Mouse (Mus musculus): ENCODE data around the gene Klhl41. TPM values are rescaled to one million over a fixed set of nuclear protein-coding genes. Genes with fewer than 3 reads are reported as not detected.
"Not testable (repeated sequence)": the region's sequence is repeated elsewhere in the genome, so short reads cannot be mapped to it uniquely, and the experiment has no call there.

The Klhl41 gene
- polyA plus RNA-seq, 1 experiment = 6.1 TPM

GRCm38 (mm10) chr2:69668414-69668813 is 1.5 kb upstream of the Klhl41 start:
- no peak overlapping the region for H3K27ac ChIP-seq (replicated peaks; ENCODE audit: low read depth, low read length)
- H3K4me3 ChIP-seq (ENCODE audit: insufficient read depth, low read depth, low read length) = no peak overlapping the region
- 0 out of 2 replicates have a peak, but pooled peaks cover 2% of the 10 kb centered on the region for H3K4me1 ChIP-seq (ENCODE audit: control insufficient read depth, insufficient read depth, insufficient read length, low read length)

DNA sequence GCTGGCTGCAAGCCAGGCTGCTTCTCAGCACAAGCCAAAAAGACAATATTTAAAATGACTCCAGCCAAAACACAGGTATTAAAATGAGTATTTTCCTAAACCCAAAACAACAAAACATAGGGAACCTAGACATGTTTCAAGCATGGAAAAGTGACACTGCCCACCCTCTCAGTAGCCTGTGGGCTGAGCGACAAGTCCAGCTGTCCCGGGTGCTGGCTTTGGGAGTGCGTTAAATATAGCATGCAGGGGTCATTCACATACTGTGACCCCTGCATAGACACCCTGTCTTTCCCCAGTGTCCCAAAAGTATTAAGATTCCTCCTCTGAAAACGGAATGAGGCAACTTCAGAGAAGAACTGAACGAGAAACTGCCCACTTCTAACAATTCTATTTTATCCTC is 3.8 kb downstream of the Klhl41 start:
- no peak overlapping the region for H3K4me3 ChIP-seq (ENCODE audit: insufficient read depth, low read depth, low read length)
- H3K4me1 ChIP-seq (ENCODE audit: control insufficient read depth, insufficient read depth, insufficient read length, low read length) = 0 out of 2 replicates have a peak, but pooled peaks cover 2% of the 10 kb centered on the region
- H3K27ac ChIP-seq (replicated peaks; ENCODE audit: low read depth, low read length) = no peak overlapping the region

DNA sequence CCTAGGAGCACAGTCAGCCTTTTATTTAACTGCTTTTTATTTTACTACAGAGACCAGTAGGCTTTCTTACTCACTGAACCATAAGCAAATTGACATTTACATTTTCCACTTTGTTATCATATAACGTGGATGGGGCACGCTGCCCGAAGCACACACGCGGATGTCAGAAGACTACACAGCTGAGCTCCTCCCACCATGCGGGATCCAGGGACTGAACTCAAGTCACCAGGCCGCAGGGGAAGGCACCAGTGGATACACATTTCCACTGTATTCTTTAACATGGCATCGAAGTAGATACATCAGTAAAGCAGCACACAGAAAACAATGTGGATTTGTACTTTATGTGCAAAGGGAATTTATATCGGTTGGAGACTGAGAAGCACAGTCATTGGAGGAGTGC is 5.3 kb downstream of the Klhl41 start:
- 0 out of 2 replicates have a peak, but pooled peaks cover 2% of the 10 kb centered on the region for H3K4me1 ChIP-seq (ENCODE audit: control insufficient read depth, insufficient read depth, insufficient read length, low read length)
- H3K4me3 ChIP-seq (ENCODE audit: insufficient read depth, low read depth, low read length) = no peak overlapping the region
- H3K27ac ChIP-seq (replicated peaks; ENCODE audit: low read depth, low read length) = no peak overlapping the region

- no peak overlapping the region for H3K4me3 ChIP-seq (ENCODE audit: insufficient read depth, low read depth, low read length)
- H3K27ac ChIP-seq (replicated peaks; ENCODE audit: low read depth, low read length) = no peak overlapping the region
Measured at GRCm38 (mm10) chr2:69676713-69677112, 6.8 kb downstream of the Klhl41 start.

DNA sequence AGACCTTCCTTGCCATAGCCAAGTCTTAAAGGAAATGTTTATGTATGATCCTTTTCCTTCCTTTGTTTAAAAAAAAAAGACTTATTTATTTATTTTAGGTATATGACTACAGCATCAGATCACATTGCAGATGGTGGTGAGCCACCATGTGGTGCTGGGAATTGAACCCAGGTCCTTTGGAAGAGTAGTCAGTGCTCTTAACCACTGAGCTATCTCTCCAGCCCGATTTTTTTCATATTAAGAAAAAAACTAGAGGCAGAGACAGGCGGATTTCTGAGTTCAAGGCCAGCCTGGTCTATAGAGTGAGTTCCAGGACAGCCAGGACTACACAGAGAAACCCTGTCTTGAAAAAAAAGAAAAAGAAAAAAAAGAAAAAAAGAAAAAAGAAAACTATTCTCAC is 7.3 kb downstream of the Klhl41 start:
- not testable (repeated sequence) for H3K4me1 ChIP-seq (ENCODE audit: control insufficient read depth, insufficient read depth, insufficient read length, low read length); H3K27ac ChIP-seq (replicated peaks; ENCODE audit: low read depth, low read length); H3K4me3 ChIP-seq (ENCODE audit: insufficient read depth, low read depth, low read length)

More at GRCm38 (mm10) chr2:69676713-69677112, 6.8 kb downstream of the Klhl41 start:
- H3K4me1 ChIP-seq (ENCODE audit: control insufficient read depth, insufficient read depth, insufficient read length, low read length) = 0 out of 2 replicates have a peak, but pooled peaks cover 2% of the 10 kb centered on the region

DNA sequence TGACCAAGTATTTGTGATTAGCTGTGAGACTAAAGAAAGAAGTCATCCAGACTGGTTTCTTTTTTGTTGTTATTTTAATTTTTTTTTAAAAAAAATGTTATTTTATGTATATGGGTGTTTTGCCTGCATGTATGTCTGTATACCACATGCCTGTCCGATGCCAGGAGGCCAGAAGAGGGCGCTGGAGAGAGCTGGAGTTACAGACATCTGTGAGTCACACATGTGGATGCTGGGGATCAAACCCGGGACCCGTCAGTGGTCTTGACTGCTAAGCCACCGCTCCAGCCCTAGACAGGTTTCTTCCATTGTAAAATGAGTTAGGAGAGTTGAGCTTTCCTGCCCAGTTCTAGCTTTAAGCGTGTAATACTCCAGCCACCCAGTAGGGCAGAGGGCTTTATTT is 10.1 kb downstream of the Klhl41 start:
- Histone ChIP-seq H3K4me3 (ENCODE audit: insufficient read depth, low read depth, low read length) (no peak overlapping the region), H3K27ac (replicated peaks; ENCODE audit: low read depth, low read length) (no peak overlapping the region), H3K4me1 (ENCODE audit: control insufficient read depth, insufficient read depth, insufficient read length, low read length) (no peaks in the 10 kb centered on the region)

GRCm38 (mm10) chr2:69681931-69682330 is 12.0 kb downstream of the Klhl41 start:
- Histone ChIP-seq H3K4me3 (ENCODE audit: insufficient read depth, low read depth, low read length) (no peak overlapping the region), H3K27ac (replicated peaks; ENCODE audit: low read depth, low read length) (no peak overlapping the region), H3K4me1 (ENCODE audit: control insufficient read depth, insufficient read depth, insufficient read length, low read length) (no peaks in the 10 kb centered on the region)

- Histone ChIP-seq H3K27ac (replicated peaks; ENCODE audit: low read depth, low read length) (no peak overlapping the region), H3K4me1 (ENCODE audit: control insufficient read depth, insufficient read depth, insufficient read length, low read length) (no peaks in the 10 kb centered on the region), H3K4me3 (ENCODE audit: insufficient read depth, low read depth, low read length) (no peak overlapping the region)
Measured at GRCm38 (mm10) chr2:69683036-69683805, 13.3 kb downstream of the Klhl41 start.

- no peaks in the 10 kb centered on the region for H3K4me1 ChIP-seq (ENCODE audit: control insufficient read depth, insufficient read depth, insufficient read length, low read length)
- no peak overlapping the region for H3K27ac ChIP-seq (replicated peaks; ENCODE audit: low read depth, low read length)
- H3K4me3 ChIP-seq (ENCODE audit: insufficient read depth, low read depth, low read length) = no peak overlapping the region
Measured at GRCm38 (mm10) chr2:69684488-69684887, 14.6 kb downstream of the Klhl41 start.

DNA sequence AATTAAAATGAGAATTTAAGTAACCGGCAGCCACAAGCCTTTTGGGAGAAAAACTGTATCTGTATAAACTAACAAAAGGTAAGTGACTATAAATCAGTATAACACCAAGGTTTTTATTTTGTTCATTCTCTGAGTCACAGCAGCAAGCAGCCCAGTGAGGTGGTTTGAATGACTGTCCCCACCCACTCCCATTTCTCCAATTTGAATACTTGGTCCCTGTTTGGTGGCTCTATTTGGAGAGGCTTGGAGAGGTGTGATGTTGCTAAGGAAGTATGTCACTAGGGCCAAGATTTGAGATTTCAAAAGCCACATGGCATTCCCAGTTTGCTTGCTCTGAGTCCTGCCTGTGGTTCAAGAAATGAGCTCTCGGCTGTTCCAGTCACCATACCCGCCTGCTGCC is 20.3 kb downstream of the Klhl41 start:
- H3K4me1 ChIP-seq (ENCODE audit: control insufficient read depth, insufficient read depth, insufficient read length, low read length) = no peaks in the 10 kb centered on the region
- H3K4me3 ChIP-seq (ENCODE audit: insufficient read depth, low read depth, low read length) = no peak overlapping the region
- H3K27ac ChIP-seq (replicated peaks; ENCODE audit: low read depth, low read length) = no peak overlapping the region

- Histone ChIP-seq H3K4me3 (ENCODE audit: insufficient read depth, low read depth, low read length) (no peak overlapping the region), H3K27ac (replicated peaks; ENCODE audit: low read depth, low read length) (no peak overlapping the region), H3K4me1 (ENCODE audit: control insufficient read depth, insufficient read depth, insufficient read length, low read length) (no peaks in the 10 kb centered on the region)
Measured at GRCm38 (mm10) chr2:69690843-69691242, 20.9 kb downstream of the Klhl41 start.

GRCm38 (mm10) chr2:69693501-69693900 is 23.6 kb downstream of the Klhl41 start:
- H3K4me3 ChIP-seq (ENCODE audit: insufficient read depth, low read depth, low read length) = no peak overlapping the region
- no peaks in the 10 kb centered on the region for H3K4me1 ChIP-seq (ENCODE audit: control insufficient read depth, insufficient read depth, insufficient read length, low read length)
- H3K27ac ChIP-seq (replicated peaks; ENCODE audit: low read depth, low read length) = no peak overlapping the region

- Histone ChIP-seq H3K4me3 (ENCODE audit: insufficient read depth, low read depth, low read length) (no peak overlapping the region), H3K4me1 (ENCODE audit: control insufficient read depth, insufficient read depth, insufficient read length, low read length) (no peaks in the 10 kb centered on the region), H3K27ac (replicated peaks; ENCODE audit: low read depth, low read length) (no peak overlapping the region)
Measured at GRCm38 (mm10) chr2:69700446-69700845, 30.5 kb downstream of the Klhl41 start.

DNA sequence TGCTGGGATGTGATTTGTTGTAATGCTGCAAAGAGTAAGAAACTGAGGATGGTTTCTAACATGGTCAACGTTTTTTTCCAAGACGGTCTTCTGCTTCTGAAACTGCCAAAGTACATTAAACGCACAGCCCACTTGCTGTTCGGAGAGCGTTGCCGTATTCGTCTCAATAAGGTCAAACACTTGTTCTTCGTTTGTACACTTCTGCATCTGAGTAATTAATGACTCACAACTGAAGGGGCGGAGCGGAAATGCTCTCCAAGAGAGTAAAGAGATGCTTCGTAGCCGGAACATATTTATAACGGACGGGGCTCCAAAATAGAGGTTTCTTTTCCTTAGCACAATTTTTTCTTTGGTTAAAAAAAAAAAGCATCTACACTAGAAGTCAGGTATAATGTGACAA is 42.3 kb downstream of the Klhl41 start:
- no peaks in the 10 kb centered on the region for H3K4me1 ChIP-seq (ENCODE audit: control insufficient read depth, insufficient read depth, insufficient read length, low read length)
- peak overlapping the region; percentile 35; the same call in 1 of the 2 replicates for H3K4me3 ChIP-seq (ENCODE audit: insufficient read depth, low read depth, low read length)
- no peak overlapping the region for H3K27ac ChIP-seq (replicated peaks; ENCODE audit: low read depth, low read length)

DNA sequence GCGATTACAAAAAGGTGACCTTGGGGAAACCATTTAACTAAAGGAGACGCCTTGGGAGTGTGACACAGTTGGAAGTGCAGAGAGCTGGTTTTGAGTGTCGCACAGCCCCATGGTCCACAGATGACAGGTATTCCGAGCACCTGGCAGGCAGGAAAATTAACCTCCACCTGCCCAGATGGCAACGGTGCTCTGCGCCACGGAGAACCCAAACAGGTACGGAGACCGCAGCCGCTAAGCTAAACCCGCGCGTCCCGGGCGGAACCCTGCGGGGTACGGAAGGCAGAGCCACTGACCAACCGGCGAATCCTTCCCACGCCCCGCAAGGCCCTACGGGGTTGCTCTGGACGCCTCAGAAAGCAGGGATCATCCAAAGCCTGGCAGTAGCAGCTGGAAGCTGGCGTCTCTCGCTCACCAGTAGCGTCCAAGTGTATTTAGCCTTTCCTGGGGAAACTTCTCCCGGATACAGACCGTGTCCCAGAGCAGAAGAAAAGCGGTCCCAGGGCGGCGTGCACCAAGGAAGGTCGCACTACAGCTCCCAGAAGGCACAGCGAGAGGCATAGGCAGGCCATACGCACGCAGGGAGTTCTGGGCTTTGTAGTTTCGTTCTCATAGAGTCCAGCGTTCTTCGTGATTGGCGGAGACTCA is 43.2 kb downstream of the Klhl41 start, which contains the start of gene Fastkd1:
Gene Fastkd1 (minus strand): TSS at position 536 of the 645 bp plus-strand sequence.
- H3K4me1 ChIP-seq (ENCODE audit: control insufficient read depth, insufficient read depth, insufficient read length, low read length) = no peaks in the 10 kb centered on the region
- H3K27ac ChIP-seq (replicated peaks; ENCODE audit: low read depth, low read length) = peak within 1 kb of the TSS; percentile 90
- peak within 1 kb of the TSS; percentile 89 for H3K4me3 ChIP-seq (ENCODE audit: insufficient read depth, low read depth, low read length)

GRCm38 (mm10) chr2:69713626-69714014 is 43.7 kb downstream of the Klhl41 start:
- H3K4me3 ChIP-seq (ENCODE audit: insufficient read depth, low read depth, low read length) = 0 out of 2 replicates have a peak overlapping the region, but pooled peaks have one; percentile 24

More at GRCm38 (mm10) chr2:69713626-69714014, 43.7 kb downstream of the Klhl41 start:
- H3K4me1 ChIP-seq (ENCODE audit: control insufficient read depth, insufficient read depth, insufficient read length, low read length) = no peaks in the 10 kb centered on the region
- H3K27ac ChIP-seq (replicated peaks; ENCODE audit: low read depth, low read length) = no peak overlapping the region

All from brown adipose tissue, adult 24 weeks (tissue).